Mouse (Mus musculus) spleen, embryonic (tissue): ENCODE measurements around the gene Alox8.

Experiments used
- CTCF ChIA-PET: fragments of 350-600 bp; sonication (Branson Sonifier 250); formaldehyde crosslinking; loops from one replicate; lab custom pipeline; 2022; lab: Charles Lee

The Alox8 gene

DNA sequence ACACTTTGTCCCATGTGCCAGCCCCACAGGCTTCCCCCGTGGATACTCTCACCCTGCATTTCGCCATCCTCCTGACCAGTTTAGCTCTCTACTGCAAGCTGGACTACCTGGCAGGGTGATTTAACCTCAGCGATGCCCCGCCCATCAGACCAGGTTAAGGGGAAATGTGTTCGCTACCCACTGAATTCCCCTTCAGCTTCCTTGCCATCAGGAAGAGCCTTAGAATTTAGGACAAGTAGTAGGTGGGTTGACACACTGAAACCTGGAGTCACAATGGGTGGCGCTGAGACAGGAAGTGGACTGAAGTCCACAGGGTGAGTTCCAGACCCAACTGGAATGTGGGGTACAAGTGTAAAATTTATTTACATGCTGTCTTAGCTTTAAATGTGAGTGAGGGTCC is at the start of gene Alox8:
TSS of gene Alox8 (minus strand) at position 101 of the 400 bp plus-strand sequence.
- CTCF ChIA-PET = no interaction called here

- CTCF ChIA-PET = interaction anchor here (0.6 kb wide), 3 partner anchors 14 to 1435 kb away, joined by 4 to 5 read pairs (median 4); no protein-coding TSS in a partner anchor
Observed at GRCm38 (mm10) chr11:69245643-69246042, 48.0 kb upstream of the Alox8 start.

- CTCF ChIA-PET = interaction anchor here (0.6 kb wide), 1 partner anchor 1435 kb away, joined by 4 read pairs; no protein-coding TSS in a partner anchor
Observed at GRCm38 (mm10) chr11:69244911-69245310, 47.3 kb upstream of the Alox8 start.

GRCm38 (mm10) chr11:69236926-69237260 is 39.2 kb upstream of the Alox8 start, which contains the start of gene Gucy2e:
TSS of gene Gucy2e (minus strand) at chr11:69237036.
- CTCF ChIA-PET = no interaction called here

DNA sequence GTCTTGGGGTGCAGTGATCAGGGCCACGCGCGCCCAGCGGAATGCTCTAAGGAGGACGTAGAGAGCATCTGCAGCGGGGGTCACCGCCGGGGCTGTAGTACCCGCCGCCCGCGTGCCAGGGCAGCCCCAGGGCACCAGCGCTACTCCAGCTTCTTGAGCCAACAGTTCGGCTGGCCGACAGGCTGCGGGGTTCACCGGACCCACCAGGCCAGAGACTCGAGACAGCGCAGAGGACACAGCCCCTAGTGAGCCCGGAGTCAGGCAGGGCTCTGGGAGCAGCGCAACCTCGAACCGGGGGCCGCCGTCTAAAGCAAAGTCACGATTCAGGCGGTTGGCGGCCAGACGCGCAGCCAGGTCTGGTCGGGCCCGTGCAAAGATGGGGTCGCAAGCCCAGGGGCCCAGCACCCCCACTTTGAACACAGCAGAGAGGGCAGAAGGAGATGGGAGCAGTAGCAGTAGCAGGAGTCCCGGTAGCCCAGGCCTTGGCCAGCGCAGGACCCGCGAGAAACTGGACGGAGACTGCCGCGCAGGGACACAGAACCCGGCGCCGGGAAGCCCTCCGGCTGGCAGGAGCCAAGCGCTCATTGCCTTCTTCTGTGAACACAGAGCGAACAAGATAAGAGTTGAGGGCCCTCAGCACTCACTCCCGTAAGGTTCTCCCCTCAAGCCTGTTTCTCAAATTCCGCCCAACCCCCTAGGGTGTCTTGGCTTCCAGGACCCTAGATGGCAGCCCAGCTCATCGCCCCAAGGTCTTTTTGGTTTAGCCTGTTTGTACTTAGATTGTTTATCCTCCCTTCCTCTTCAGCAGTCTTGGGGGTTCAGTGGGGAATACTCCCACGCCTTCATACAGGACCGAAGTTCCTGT is 38.6 kb upstream of the Alox8 start:
- CTCF ChIA-PET = interaction anchor here (0.6 kb wide), 1 partner anchor 272 kb away, joined by 3 read pairs; no protein-coding TSS in a partner anchor

GRCm38 (mm10) chr11:69235285-69236060 is 37.8 kb upstream of the Alox8 start:
- CTCF ChIA-PET = interaction anchor here (0.6 kb wide), 1 partner anchor 273 kb away, joined by 3 read pairs; no protein-coding TSS in a partner anchor

DNA sequence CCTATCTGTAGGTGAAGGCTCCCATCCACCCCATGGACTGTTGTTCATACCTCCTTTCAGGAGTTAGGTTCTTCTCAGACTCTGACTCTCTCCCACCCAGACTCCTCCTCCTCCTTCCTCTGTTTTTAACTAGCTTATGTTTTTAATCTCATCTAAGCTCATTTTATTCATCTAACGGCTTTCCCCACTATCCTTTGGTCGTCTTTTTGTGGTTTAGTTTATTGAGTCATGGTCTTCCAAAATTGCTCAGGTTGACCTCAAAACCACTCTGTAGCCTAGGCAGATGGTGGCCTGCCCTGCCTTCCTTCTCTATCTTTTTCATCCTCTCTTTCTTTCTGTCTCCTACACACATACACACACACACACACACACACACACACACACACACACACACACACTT is 35.5 kb upstream of the Alox8 start:
- CTCF ChIA-PET = no interaction called here

DNA sequence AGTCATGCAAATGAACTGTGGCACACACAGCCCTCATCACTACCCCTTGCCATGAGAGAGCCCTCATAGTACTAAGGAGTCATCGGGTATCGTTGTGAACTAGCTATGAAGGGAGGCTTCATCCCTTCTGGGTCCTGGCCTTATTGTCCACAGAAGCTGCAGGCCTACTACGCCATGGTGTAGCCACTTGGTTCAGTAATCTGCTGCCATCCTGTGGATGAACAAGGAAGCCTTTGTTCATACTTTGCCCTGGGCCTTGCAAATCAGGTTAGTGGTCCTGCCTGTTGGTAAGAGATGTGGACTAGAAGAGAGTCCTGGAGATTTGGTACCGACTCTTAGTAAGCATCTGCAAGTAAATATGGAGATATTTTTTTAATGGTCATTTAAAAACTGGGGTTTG is 32.8 kb upstream of the Alox8 start:
- CTCF ChIA-PET = no interaction called here

DNA sequence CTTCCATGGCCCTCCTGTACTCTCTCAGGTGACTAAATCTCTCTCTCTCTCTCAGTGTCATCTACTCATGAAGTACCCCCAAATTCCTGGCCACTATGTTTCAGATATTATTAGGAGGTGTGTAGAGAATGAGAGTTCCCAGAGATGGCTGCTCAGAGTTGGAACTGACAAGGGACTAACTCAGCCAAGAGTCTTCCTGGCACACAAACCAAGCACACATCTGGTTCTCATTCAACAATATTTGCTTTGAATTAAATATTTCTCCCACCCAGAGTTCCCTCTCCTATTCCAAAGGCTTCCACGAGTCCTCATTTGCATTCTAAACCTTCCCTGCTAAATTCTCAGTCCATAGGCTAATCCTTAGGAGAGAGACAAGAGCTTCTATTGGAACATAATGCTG is 28.1 kb upstream of the Alox8 start:
- CTCF ChIA-PET = no interaction called here

DNA sequence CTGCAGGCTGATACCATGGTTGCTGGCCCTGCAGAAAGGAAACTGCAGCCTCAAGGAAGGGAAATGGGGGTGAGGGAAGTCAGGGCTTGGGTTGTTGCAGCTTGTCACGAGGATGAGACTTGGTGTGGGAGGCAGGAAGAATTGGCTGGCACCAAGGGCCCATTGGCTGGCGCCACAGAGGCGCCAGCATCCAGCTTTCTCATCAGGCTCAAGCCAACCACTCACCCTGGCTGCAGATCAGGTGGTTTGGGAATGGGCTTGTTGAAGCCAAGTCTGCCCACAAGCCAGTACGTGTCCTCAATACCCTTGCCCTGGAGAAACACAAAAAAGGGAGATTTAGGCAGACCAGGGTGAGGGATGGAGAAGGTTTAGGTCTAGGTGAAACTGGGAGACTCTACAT is 25.5 kb upstream of the Alox8 start:
- CTCF ChIA-PET = no interaction called here

DNA sequence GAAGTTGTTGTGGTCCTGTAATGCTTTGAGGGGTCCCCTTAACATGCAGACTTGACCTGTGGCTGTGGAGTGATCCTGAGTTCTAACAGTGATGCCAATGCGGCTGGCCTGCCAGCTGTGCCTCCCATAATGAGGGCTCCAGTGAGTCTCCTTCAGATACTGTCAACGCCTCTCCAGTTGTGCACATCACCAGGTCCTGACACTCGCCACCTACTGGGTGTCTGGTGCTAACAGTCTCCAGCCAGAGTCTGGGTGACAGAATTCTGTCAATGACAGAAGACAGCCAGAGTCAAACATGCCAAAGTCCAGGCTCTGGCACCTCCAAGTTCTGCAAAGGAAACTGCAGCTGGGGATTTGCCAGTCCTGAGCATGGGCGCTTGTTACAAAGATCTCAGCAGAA is 23.4 kb upstream of the Alox8 start:
- CTCF ChIA-PET = no interaction called here

DNA sequence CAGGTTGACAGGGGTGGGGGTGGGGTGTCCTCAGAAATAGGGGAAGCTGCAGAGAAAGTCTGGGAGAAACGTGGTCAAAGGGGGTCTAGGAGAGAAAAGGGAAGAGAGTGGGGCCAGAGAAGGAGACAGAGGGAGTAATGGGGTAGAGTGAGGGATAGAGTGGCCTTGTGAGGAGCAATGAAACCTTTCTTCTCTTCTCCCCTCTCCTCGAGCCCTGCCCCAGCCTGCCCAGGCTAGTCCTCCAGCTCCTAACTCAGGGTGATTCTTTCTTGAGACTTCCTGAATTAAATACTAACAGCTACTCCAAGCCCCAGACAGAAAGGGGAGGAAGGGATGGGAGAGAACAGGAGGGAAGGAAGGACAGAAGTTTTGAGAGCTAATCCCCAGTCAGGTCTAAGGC is 21.0 kb upstream of the Alox8 start:
- CTCF ChIA-PET = no interaction called here

- CTCF ChIA-PET = no interaction called here
Observed at GRCm38 (mm10) chr11:69217411-69217810, 19.8 kb upstream of the Alox8 start.

- CTCF ChIA-PET = no interaction called here
Observed at GRCm38 (mm10) chr11:69211431-69211830, 13.8 kb upstream of the Alox8 start.

DNA sequence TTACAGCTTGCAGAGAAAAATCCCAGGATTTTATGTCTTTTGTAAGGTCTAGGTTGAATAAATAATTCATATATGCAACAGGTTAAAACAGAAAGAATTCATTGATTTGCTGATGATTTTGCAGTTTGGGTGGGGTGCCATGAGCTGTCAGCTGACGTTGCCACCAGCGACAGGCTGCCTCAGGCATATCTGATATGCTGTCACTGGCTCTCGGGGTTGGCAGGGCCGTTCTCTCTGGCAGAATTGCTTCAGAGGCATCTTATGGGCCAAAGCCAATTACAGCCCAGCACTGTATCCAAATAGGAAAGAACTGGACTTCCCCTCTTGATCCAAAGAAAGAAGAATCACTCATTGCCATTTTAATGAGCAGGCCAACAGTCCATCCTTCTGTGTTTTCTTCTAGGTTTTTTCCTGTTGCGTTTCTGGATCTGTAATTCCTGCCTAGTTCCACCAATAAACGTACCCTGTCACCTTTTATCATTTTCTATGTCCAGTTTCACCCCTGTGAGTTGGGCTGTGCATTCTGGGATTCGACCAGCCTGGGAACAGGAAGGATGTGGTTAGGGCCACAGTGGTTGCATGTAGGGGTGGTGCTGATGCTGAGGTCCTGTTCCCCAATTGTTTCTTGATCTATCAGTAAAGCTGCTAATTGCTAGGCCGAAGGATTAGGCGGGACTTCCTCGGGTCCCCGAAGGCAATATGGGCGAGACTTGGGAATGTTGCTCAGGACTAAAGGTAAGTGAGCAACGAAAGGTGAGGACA is 5.0 kb upstream of the Alox8 start:
- CTCF ChIA-PET = no interaction called here

GRCm38 (mm10) chr11:69200231-69200630 is 2.6 kb upstream of the Alox8 start:
- CTCF ChIA-PET = no interaction called here

- CTCF ChIA-PET = no interaction called here
Observed at GRCm38 (mm10) chr11:69199251-69199650, 1.6 kb upstream of the Alox8 start.

DNA sequence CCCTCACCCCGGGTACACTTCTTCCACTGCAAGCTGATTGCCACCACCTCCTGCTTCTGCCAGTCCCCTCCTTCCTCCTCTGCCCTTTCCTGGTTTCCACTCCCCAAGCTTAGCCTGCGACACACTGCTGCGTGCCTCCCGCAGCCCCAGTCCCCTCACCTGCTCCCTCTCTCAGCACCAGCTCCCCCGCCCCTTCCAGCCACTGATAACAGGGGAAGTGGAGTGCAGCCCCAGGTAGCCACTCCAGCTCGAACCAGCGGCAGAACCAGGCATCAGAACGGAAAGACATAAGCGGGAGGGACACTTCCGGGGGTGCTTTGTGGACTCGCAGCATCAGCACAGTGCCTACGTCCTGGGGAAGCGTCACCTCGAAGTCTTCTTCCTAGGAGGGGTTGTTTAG is 449 bp downstream of the Alox8 start:
- CTCF ChIA-PET = no interaction called here

- CTCF ChIA-PET = interaction anchor here (0.5 kb wide), 2 partner anchors 11 to 52 kb away, joined by 3 read pairs; no protein-coding TSS in a partner anchor
Observed at GRCm38 (mm10) chr11:69196766-69197165, 877 bp downstream of the Alox8 start.

DNA sequence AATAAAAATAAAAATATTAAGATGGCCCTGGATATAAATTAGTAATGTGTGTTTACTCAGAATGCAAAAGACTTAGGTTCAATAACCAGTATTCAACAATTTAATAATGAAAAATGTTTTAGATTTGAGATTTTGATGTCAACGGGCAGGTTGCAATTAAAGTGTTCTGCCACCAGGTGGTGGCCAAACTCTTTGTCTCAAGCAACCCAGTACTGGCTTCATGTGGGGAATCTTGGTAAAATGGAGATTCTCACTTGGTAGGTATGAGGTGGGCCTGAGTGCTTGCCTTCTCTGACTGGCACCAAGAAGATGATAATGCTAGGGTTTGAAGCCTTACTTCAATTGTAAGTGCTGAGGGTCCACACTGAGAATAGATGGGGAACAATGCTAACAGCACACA is 4.8 kb downstream of the Alox8 start:
- CTCF ChIA-PET = no interaction called here

- CTCF ChIA-PET = no interaction called here
Observed at GRCm38 (mm10) chr11:69185936-69186335, 11.7 kb downstream of the Alox8 start.

- CTCF ChIA-PET = no interaction called here
Observed at GRCm38 (mm10) chr11:69185031-69185430, 12.6 kb downstream of the Alox8 start.
